Mouse (Mus musculus): ENCODE data around the gene Plekhm3. TPM values are rescaled to one million over a fixed set of nuclear protein-coding genes. Genes with fewer than 3 reads are reported as not detected.
A peak's percentile ranks its signal among the peaks of the same experiment; 100 is the strongest.
"Not testable (repeated sequence)": the region's sequence is repeated elsewhere in the genome, so short reads cannot be mapped to it uniquely, and the experiment has no call there.

Plekhm3 gene
- 1.7 and 2.1 TPM in 2 replicates for polyA plus RNA-seq (2015; fragmentation: Nextera tagmentation; extraction: Ambion mirVana)

DNA sequence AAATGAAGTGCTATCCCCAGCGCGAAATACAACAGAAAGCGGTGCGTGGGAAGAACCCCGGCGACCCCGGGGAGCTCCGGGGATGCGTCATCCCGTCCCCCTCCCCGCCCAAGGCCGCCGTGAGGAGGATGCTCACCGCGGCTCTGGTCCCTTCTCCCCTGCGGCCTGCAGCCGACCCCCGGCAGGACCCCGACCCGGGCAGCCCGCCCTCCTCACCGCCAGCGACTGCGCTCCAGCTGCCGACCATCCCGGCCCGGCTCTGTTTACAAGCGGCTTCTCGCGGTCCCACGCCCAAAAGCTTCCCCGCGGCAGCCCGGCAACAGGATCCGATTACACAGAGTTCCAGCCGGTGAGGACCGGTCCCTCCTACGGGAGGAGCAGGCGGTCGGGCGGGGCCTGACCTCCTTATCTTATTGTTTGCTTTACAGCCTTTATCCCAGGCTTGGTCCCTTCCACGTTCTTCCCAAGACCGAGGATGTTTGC is at the start of gene Plekhm3:
Gene Plekhm3 (minus strand): TSS at position 346 of the 483 bp plus-strand sequence.
- ATAC-seq (ENCODE audit: insufficient read depth): peak; percentile 84
- Histone ChIP-seq H3K9me3 (replicated peaks) (no peaks in the 10 kb centered on the region), H3K27me3 (no peaks in the 10 kb centered on the region), H3K4me1 (replicated peaks) (peaks cover 8% of the 10 kb centered on the region), H3K36me3 (replicated peaks) (no peaks in the 10 kb centered on the region), H3K4me3 (replicated peaks) (peak within 1 kb of the TSS; percentile 79), H3K9ac (peak within 1 kb of the TSS; percentile 74), H3K4me2 (peak within 1 kb of the TSS; percentile 76), H3K27ac (replicated peaks) (0 out of 2 replicates have a peak within 1 kb of the TSS, but pooled peaks have one; percentile 35)
- 1% methylated on average over 43 of the region's 43 CpGs for WGBS (ENCODE audit: insufficient replicate concordance)

DNA sequence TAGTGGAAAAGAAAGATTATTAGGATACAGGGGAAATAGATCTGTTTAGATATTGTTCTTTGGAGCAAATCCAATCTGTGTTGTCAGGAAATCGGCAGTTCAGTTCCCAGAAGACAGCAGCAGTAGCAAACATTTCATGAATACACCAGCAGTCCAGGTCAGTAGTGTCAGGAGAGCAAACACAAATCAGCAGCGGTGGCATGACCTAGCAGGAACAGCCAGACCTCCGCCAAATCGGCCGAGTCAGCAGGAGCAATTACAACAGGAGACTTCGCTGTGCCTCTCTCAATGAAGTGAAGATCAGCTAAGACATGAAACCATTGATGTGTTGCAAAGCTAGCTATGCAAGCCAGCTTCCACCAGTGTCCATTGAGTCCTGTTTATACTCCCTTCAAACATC is 49.0 kb upstream of the Plekhm3 start:
- H3K27ac ChIP-seq (replicated peaks): no peak overlapping the region
- H3K4me1 ChIP-seq (replicated peaks): no peaks in the 10 kb centered on the region
- H3K9ac ChIP-seq: no peak overlapping the region
- ATAC-seq (ENCODE audit: insufficient read depth): no peak
- H3K4me3 ChIP-seq (replicated peaks): no peak overlapping the region
- H3K36me3 ChIP-seq (replicated peaks): no peaks in the 10 kb centered on the region
- no peaks in the 10 kb centered on the region for H3K9me3 ChIP-seq (replicated peaks)
- WGBS (ENCODE audit: insufficient replicate concordance): 74% methylated on average over 6 of the region's 6 CpGs
- H3K27me3 ChIP-seq: no peaks in the 10 kb centered on the region
- no peak overlapping the region for H3K4me2 ChIP-seq

GRCm38 (mm10) chr1:65004526-65004925 is 47.9 kb upstream of the Plekhm3 start:
- no peak overlapping the region for H3K4me2 ChIP-seq
- 54% methylated on average over 4 of the region's 4 CpGs for WGBS (ENCODE audit: insufficient replicate concordance)
- H3K4me3 ChIP-seq (replicated peaks): no peak overlapping the region
- H3K36me3 ChIP-seq (replicated peaks): no peaks in the 10 kb centered on the region
- no peaks in the 10 kb centered on the region for H3K9me3 ChIP-seq (replicated peaks)
- no peaks in the 10 kb centered on the region for H3K4me1 ChIP-seq (replicated peaks)
- no peaks in the 10 kb centered on the region for H3K27me3 ChIP-seq
- H3K9ac ChIP-seq: no peak overlapping the region
- ATAC-seq (ENCODE audit: insufficient read depth): no peak
- H3K27ac ChIP-seq (replicated peaks): no peak overlapping the region

DNA sequence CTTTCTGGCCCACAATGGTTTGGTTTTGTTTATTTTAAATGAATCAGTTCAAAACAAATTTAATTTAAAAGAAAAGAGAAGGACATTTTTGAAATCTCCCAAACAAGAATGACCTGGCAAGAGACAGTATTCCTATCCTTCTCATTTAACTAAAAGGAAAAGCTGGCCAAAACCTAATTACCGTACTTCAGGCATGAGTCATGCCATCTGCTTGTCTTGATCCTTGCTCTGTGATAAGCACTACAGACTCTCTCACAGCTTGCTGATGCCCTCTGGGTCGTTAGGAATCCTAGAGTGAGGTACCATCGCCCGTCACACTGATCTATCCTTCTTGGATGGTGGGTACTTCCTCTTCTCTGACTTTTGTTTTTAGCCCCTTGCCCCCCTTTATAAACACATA is 36.6 kb upstream of the Plekhm3 start:
- H3K4me1 ChIP-seq (replicated peaks): no peaks in the 10 kb centered on the region
- 49% methylated on average over 4 of the region's 4 CpGs for WGBS (ENCODE audit: insufficient replicate concordance)
- H3K27ac ChIP-seq (replicated peaks): no peak overlapping the region
- H3K27me3 ChIP-seq: no peaks in the 10 kb centered on the region
- no peak for ATAC-seq (ENCODE audit: insufficient read depth)
- H3K36me3 ChIP-seq (replicated peaks): no peaks in the 10 kb centered on the region
- no peaks in the 10 kb centered on the region for H3K9me3 ChIP-seq (replicated peaks)
- no peak overlapping the region for H3K4me3 ChIP-seq (replicated peaks)
- H3K9ac ChIP-seq: no peak overlapping the region
- H3K4me2 ChIP-seq: no peak overlapping the region

GRCm38 (mm10) chr1:64988176-64988575 is 31.6 kb upstream of the Plekhm3 start:
- H3K4me3 ChIP-seq (replicated peaks): no peak overlapping the region
- no peaks in the 10 kb centered on the region for H3K4me1 ChIP-seq (replicated peaks)
- no peaks in the 10 kb centered on the region for H3K27me3 ChIP-seq
- H3K27ac ChIP-seq (replicated peaks): no peak overlapping the region
- H3K36me3 ChIP-seq (replicated peaks): no peaks in the 10 kb centered on the region
- no peak overlapping the region for H3K4me2 ChIP-seq
- no peak for ATAC-seq (ENCODE audit: insufficient read depth)
- no peak overlapping the region for H3K9ac ChIP-seq
- no peaks in the 10 kb centered on the region for H3K9me3 ChIP-seq (replicated peaks)

- no peak for ATAC-seq (ENCODE audit: insufficient read depth)
- Histone ChIP-seq H3K4me1 (replicated peaks) (no peaks in the 10 kb centered on the region), H3K4me3 (replicated peaks) (no peak overlapping the region), H3K9ac (no peak overlapping the region), H3K36me3 (replicated peaks) (no peaks in the 10 kb centered on the region), H3K9me3 (replicated peaks) (no peaks in the 10 kb centered on the region), H3K4me2 (no peak overlapping the region), H3K27me3 (no peaks in the 10 kb centered on the region), H3K27ac (replicated peaks) (no peak overlapping the region)
- 30% methylated on average over 7 of the region's 7 CpGs for WGBS (ENCODE audit: insufficient replicate concordance)
These were observed 29.5 kb upstream of the Plekhm3 start for GRCm38 (mm10) chr1:64986120-64986519.

DNA sequence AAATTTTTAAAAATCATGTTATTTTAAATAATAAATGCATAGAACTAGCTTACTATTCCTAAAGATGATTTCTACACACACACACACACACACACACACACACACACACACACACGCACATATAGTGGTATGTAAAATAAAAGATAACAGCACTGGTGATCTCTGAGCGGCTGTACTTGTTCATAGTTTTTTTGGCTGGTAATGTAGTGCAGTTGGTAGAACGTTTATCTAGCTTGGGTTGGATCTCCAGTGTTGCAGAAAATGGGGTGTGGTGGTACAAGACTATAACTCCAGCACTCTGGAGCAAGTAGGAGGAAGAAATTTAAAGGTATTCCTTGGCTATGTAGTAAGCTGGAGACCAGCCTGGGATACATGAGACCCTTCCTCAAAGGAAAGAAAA is 26.6 kb upstream of the Plekhm3 start:
- H3K4me1 ChIP-seq (replicated peaks): no peaks in the 10 kb centered on the region
- no peaks in the 10 kb centered on the region for H3K9me3 ChIP-seq (replicated peaks)
- H3K27ac ChIP-seq (replicated peaks): no peak overlapping the region
- no peaks in the 10 kb centered on the region for H3K27me3 ChIP-seq
- H3K4me3 ChIP-seq (replicated peaks): no peak overlapping the region
- H3K9ac ChIP-seq: no peak overlapping the region
- WGBS (ENCODE audit: insufficient replicate concordance): 23% methylated on average over 3 of the region's 3 CpGs
- ATAC-seq (ENCODE audit: insufficient read depth): no peak
- no peaks in the 10 kb centered on the region for H3K36me3 ChIP-seq (replicated peaks)
- no peak overlapping the region for H3K4me2 ChIP-seq

- Histone ChIP-seq H3K9me3 (replicated peaks) (no peaks in the 10 kb centered on the region), H3K4me3 (replicated peaks) (no peak overlapping the region), H3K27ac (replicated peaks) (no peak overlapping the region), H3K36me3 (replicated peaks) (no peaks in the 10 kb centered on the region), H3K9ac (no peak overlapping the region), H3K27me3 (no peaks in the 10 kb centered on the region), H3K4me2 (no peak overlapping the region), H3K4me1 (replicated peaks) (no peaks in the 10 kb centered on the region)
- WGBS (ENCODE audit: insufficient replicate concordance): 52% methylated on average over 7 of the region's 7 CpGs
- ATAC-seq (ENCODE audit: insufficient read depth): no peak
These were observed 21.7 kb upstream of the Plekhm3 start for GRCm38 (mm10) chr1:64978321-64978799.

- 48% methylated on average over 7 of the region's 7 CpGs for WGBS (ENCODE audit: insufficient replicate concordance)
- Histone ChIP-seq H3K4me1 (replicated peaks) (no peaks in the 10 kb centered on the region), H3K9ac (no peak overlapping the region), H3K4me3 (replicated peaks) (no peak overlapping the region), H3K27ac (replicated peaks) (no peak overlapping the region), H3K9me3 (replicated peaks) (no peaks in the 10 kb centered on the region), H3K36me3 (replicated peaks) (no peaks in the 10 kb centered on the region), H3K4me2 (no peak overlapping the region), H3K27me3 (no peaks in the 10 kb centered on the region)
- ATAC-seq (ENCODE audit: insufficient read depth): no peak
These were observed 18.7 kb upstream of the Plekhm3 start for GRCm38 (mm10) chr1:64975346-64975745.

GRCm38 (mm10) chr1:64970685-64971084 is 14.1 kb upstream of the Plekhm3 start:
- H3K27me3 ChIP-seq: no peaks in the 10 kb centered on the region
- H3K36me3 ChIP-seq (replicated peaks): no peaks in the 10 kb centered on the region
- H3K27ac ChIP-seq (replicated peaks): no peak overlapping the region
- ATAC-seq (ENCODE audit: insufficient read depth): no peak
- no peak overlapping the region for H3K4me2 ChIP-seq
- WGBS (ENCODE audit: insufficient replicate concordance): 38% methylated on average over 5 of the region's 5 CpGs
- no peak overlapping the region for H3K4me3 ChIP-seq (replicated peaks)
- no peaks in the 10 kb centered on the region for H3K9me3 ChIP-seq (replicated peaks)
- no peak overlapping the region for H3K9ac ChIP-seq
- H3K4me1 ChIP-seq (replicated peaks): no peaks in the 10 kb centered on the region

- Histone ChIP-seq H3K4me1 (replicated peaks) (peaks cover 8% of the 10 kb centered on the region), H3K9me3 (replicated peaks) (no peaks in the 10 kb centered on the region), H3K27ac (replicated peaks) (no peak overlapping the region), H3K36me3 (replicated peaks) (no peaks in the 10 kb centered on the region), H3K27me3 (no peaks in the 10 kb centered on the region), H3K4me3 (replicated peaks) (peak overlapping the region; percentile 79), H3K9ac (peak overlapping the region; percentile 74; the same call in 1 of the 2 replicates), H3K4me2 (peak overlapping the region; percentile 76)
- no peak for ATAC-seq (ENCODE audit: insufficient read depth)
- 48% methylated on average over 8 of the region's 8 CpGs for WGBS (ENCODE audit: insufficient replicate concordance)
These were observed 431 bp upstream of the Plekhm3 start for GRCm38 (mm10) chr1:64957021-64957489.

DNA sequence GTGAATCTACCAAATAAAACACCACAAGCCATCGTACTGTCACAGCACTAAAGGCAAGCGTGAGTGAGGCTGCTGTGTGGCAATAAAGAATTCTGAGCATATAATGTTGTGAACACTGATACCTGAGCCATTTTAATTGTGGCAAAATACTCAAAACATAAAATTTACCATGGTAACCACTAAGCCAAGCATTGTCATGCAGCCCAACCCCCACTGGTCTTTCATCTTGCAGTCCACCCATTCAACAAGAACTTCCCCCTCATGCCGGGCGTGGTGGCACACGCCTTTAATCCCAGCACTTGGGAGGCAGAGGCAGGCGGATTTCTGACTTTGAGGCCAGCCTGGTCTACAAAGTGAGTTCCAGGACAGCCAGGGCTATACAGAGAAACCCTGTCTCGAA is 1.8 kb downstream of the Plekhm3 start:
- H3K4me1 ChIP-seq (replicated peaks); ATAC-seq (ENCODE audit: insufficient read depth); H3K27ac ChIP-seq (replicated peaks); H3K9ac ChIP-seq; H3K27me3 ChIP-seq; H3K36me3 ChIP-seq (replicated peaks); H3K9me3 ChIP-seq (replicated peaks); H3K4me2 ChIP-seq; H3K4me3 ChIP-seq (replicated peaks): not testable (repeated sequence)
- 73% methylated on average over 7 of the region's 7 CpGs for WGBS (ENCODE audit: insufficient replicate concordance)

Data from liver, embryonic 15.5 days (tissue).